Mouse (Mus musculus) thymus, adult 2 months (tissue): Measurements from ENCODE around the gene Nhlrc4.

Source experiments
- CTCF ChIP-seq: fragments of 200-500 bp; IDR thresholded peaks from 2 replicates; pipeline ENCODE4 v1.5.1; 2012; ENCODE audit warnings: mild to moderate bottlenecking, control low read depth, low read length, moderate library complexity, borderline replicate concordance; ENCODE audit not compliant: control insufficient read depth, poor library complexity, insufficient read depth; ENCODE audit errors: extremely low read depth
- POLR2A ChIP-seq: fragments of 200-500 bp; IDR thresholded peaks from 2 replicates; pipeline ENCODE4 v1.6.1; 2012; ENCODE audit warnings: mild to moderate bottlenecking, low read length, control low read depth, moderate library complexity; ENCODE audit not compliant: control insufficient read depth, poor library complexity, insufficient read depth; ENCODE audit errors: extremely low read depth

GRCm38 (mm10) chr17:25979829-25980738 lies 35.3 kb upstream of the Nhlrc4 start:
- TF ChIP-seq CTCF (no peak), POLR2A (no peak)
